27 mouse cellular contexts compared by ENCODE assay signal in genomic region chr16:14009966-14010365, GRCm38 (mm10). TPM values are rescaled to one million over a fixed set of nuclear protein-coding genes. Genes with fewer than 3 reads are reported as not detected.
DNase-seq lines count a peak whose midpoint lies in the region; ATAC-seq and TF ChIP-seq lines count a peak whose summit lies in the region.
"Had no signal": no experiment of that assay in that cellular context is flagged by ENCODE, and none has a peak within 500 bp of the region (broad histone marks: within the 10 kb centered on the region; RNA-seq: fewer than 3 reads in every experiment).

No protein-coding gene starts in this region.

- H3K36me3 ChIP-seq in kidney, embryonic 15.5 days = no peaks in the 10 kb centered on the region
- no peaks in the 10 kb centered on the region for H3K36me3 ChIP-seq in liver, adult 2 months (ENCODE audit: control insufficient read depth, insufficient read depth, low read length)
- no peaks in the 10 kb centered on the region for H3K36me3 ChIP-seq in liver, postnatal 0 days (replicated peaks; ENCODE audit: insufficient read depth, low read length)
- H3K36me3 ChIP-seq: embryonic facial prominence, embryonic 13.5 days; embryonic facial prominence, embryonic 15.5 days; forebrain, embryonic 10.5 days; forebrain, embryonic 12.5 days had no signal

- DNase-seq in kidney, adult 11 months = peak; percentile 36
- no peak for DNase-seq in kidney, postnatal 14 days
- DNase-seq in kidney, adult 8-10 months = peak; percentile 50 to 54
- DNase-seq in kidney, postnatal 10 days = no peak
- DNase-seq in kidney, postnatal 25 days = peak; percentile 25 to 47
- DNase-seq in liver, adult 2 months (ENCODE audit: extremely low read depth, low read depth, low spot score) = peak; percentile 46
- DNase-seq in liver, postnatal 0 days = no peak
- DNase-seq: adrenal gland, adult 2 months; adrenal gland, postnatal 10 days; adrenal gland, postnatal 25 days; cerebellum, adult 11 months; cerebellum, adult 18-20 months; cerebellum, adult 8-10 months; cerebellum, adult 9-11 months; cerebellum, postnatal 14 days; cerebellum, postnatal 36 days; embryo, embryonic 11 days had no signal

- TF ChIP-seq EP300 in liver, postnatal 0 days (IDR thresholded peaks at IDR 0.05; ENCODE audit: low read depth) = no peak

- 86% methylated on average over 4 of the region's 4 CpGs for WGBS in kidney, embryonic 15.5 days
- 76% methylated on average over 4 of the region's 4 CpGs for WGBS in liver, adult 2 months
- 80% methylated on average over 4 of the region's 4 CpGs for WGBS in liver, postnatal 0 days (ENCODE audit: insufficient replicate concordance)

- H3K79me2 ChIP-seq in liver, adult 2 months (ENCODE audit: control insufficient read depth, insufficient read depth, low read length) = no peaks in the 10 kb centered on the region

- TF ChIP-seq CTCF in liver, adult 2 months (IDR thresholded peaks at IDR 0.05; ENCODE audit: low read depth, low read length) = no peak
- TF ChIP-seq CTCF in liver, postnatal 0 days (IDR thresholded peaks at IDR 0.05; ENCODE audit: low read depth) = no peak

- H3K27me3 ChIP-seq in kidney, embryonic 15.5 days = no peaks in the 10 kb centered on the region
- no peaks in the 10 kb centered on the region for H3K27me3 ChIP-seq in liver, adult 2 months (ENCODE audit: control insufficient read depth, insufficient read depth, low read length)
- no peaks in the 10 kb centered on the region for H3K27me3 ChIP-seq in liver, postnatal 0 days (ENCODE audit: insufficient read depth, low read length)
- H3K27me3 ChIP-seq: embryonic facial prominence, embryonic 13.5 days; embryonic facial prominence, embryonic 15.5 days; forebrain, embryonic 12.5 days had no signal

- no peak overlapping the region for H3K4me3 ChIP-seq in kidney, embryonic 15.5 days (replicated peaks)
- H3K4me3 ChIP-seq in liver, adult 2 months (ENCODE audit: insufficient read depth, low read depth, low read length) = no peak overlapping the region
- H3K4me3 ChIP-seq in liver, postnatal 0 days (ENCODE audit: low read depth, low read length) = no peak overlapping the region
- H3K4me3 ChIP-seq: embryonic facial prominence, embryonic 13.5 days; embryonic facial prominence, embryonic 15.5 days; erythroblast, embryonic 14.5 days; forebrain, embryonic 10.5 days; forebrain, embryonic 12.5 days had no signal

- ATAC-seq in kidney, embryonic 15.5 days (replicated peaks; ENCODE audit: low FRiP score) = no peak
- ATAC-seq in liver, postnatal 0 days = no peak
- ATAC-seq: forebrain, embryonic 14.5 days had no signal

- no peak overlapping the region for H3K27ac ChIP-seq in kidney, embryonic 15.5 days
- H3K27ac ChIP-seq in liver, adult 2 months (replicated peaks; ENCODE audit: insufficient read depth, low read depth, low read length) = no peak overlapping the region
- H3K27ac ChIP-seq in liver, postnatal 0 days (ENCODE audit: low read depth) = no peak overlapping the region
- H3K27ac ChIP-seq: embryonic facial prominence, embryonic 13.5 days; embryonic facial prominence, embryonic 15.5 days; forebrain, embryonic 10.5 days; forebrain, embryonic 12.5 days had no signal

- H3K4me1 ChIP-seq in kidney, embryonic 15.5 days = no peaks in the 10 kb centered on the region
- H3K4me1 ChIP-seq in liver, adult 2 months (ENCODE audit: control insufficient read depth, insufficient read depth, low read length) = peaks cover 4% of the 10 kb centered on the region; the same call in 1 of the 2 replicates
- no peaks in the 10 kb centered on the region; the same call in 1 of the 2 replicates for H3K4me1 ChIP-seq in liver, postnatal 0 days (ENCODE audit: insufficient read depth)
- H3K4me1 ChIP-seq: embryonic facial prominence, embryonic 13.5 days; embryonic facial prominence, embryonic 15.5 days; forebrain, embryonic 10.5 days; forebrain, embryonic 12.5 days had no signal

- no peak overlapping the region for H3K9ac ChIP-seq in kidney, embryonic 15.5 days
- no peak overlapping the region for H3K9ac ChIP-seq in liver, adult 2 months (ENCODE audit: low read depth, low read length)
- H3K9ac ChIP-seq in liver, postnatal 0 days (replicated peaks) = no peak overlapping the region
- H3K9ac ChIP-seq: embryonic facial prominence, embryonic 13.5 days; embryonic facial prominence, embryonic 15.5 days; forebrain, embryonic 12.5 days had no signal

- no peak overlapping the region for H3K4me2 ChIP-seq in kidney, embryonic 15.5 days
- H3K4me2 ChIP-seq in liver, postnatal 0 days (ENCODE audit: low read depth, low read length) = no peak overlapping the region
- H3K4me2 ChIP-seq: embryonic facial prominence, embryonic 13.5 days; embryonic facial prominence, embryonic 15.5 days; forebrain, embryonic 12.5 days had no signal

- H3K9me3 ChIP-seq in kidney, embryonic 15.5 days (replicated peaks) = no peaks in the 10 kb centered on the region
- no peaks in the 10 kb centered on the region for H3K9me3 ChIP-seq in liver, postnatal 0 days (ENCODE audit: low read length)
- H3K9me3 ChIP-seq: embryonic facial prominence, embryonic 13.5 days; embryonic facial prominence, embryonic 15.5 days; forebrain, embryonic 10.5 days; forebrain, embryonic 12.5 days had no signal

- TF ChIP-seq POLR2A in liver, adult 2 months (IDR thresholded peaks at IDR 0.05; ENCODE audit: extremely low read depth, insufficient read depth, low read length) = no peak

RNA-seq across cellular contexts. Expression of gene Ifitm7, which starts 23.3 kb away (rescaled TPM):
- polyA plus RNA-seq in kidney, embryonic 15.5 days (2015; fragmentation: Nextera tagmentation; extraction: Ambion mirVana) = 0.08 TPM in 1 of 2 replicates, not detected in the other
- total RNA-seq in liver, adult 2 months (2014; rRNA removed) = not detected in 2 replicates
- polyA plus RNA-seq in liver, adult 2 months (2012; rRNA removed) = not detected in 2 replicates
- 0.18 TPM in 1 of 2 replicates, not detected in the other for polyA plus RNA-seq in liver, postnatal 0 days (2015; fragmentation: Nextera tagmentation; extraction: Ambion mirVana)
- total RNA-seq: adrenal gland, adult 2 months; MEL had no signal
- polyA plus RNA-seq: adrenal gland, adult 2 months; C2C12; erythroblast, embryonic 14.5 days had no signal

RNA-seq across cellular contexts. Expression of gene 2900011O08Rik, which starts 23.6 kb away (rescaled TPM):
- 1.6 and 2.2 TPM in 2 replicates for polyA plus RNA-seq in kidney, embryonic 15.5 days (2015; fragmentation: Nextera tagmentation; extraction: Ambion mirVana)
- not detected in 2 replicates for total RNA-seq in liver, adult 2 months (2014; rRNA removed)
- polyA plus RNA-seq in liver, adult 2 months (2012; rRNA removed) = 0.04 TPM in 1 of 2 replicates, not detected in the other
- polyA plus RNA-seq in liver, postnatal 0 days (2015; fragmentation: Nextera tagmentation; extraction: Ambion mirVana) = 0.12 TPM in 1 of 2 replicates, not detected in the other
- total RNA-seq: common myeloid progenitor, adult 5-6 weeks had no signal
- polyA plus RNA-seq: erythroblast, embryonic 14.5 days had no signal

Comparison
In these comparisons a context has a peak if more than half of its experiments do, and no peak if none do; other contexts are left out.
1. DNase-seq: peak in kidney, adult 11 months (single experiment), kidney, adult 8-10 months (2 of 2), kidney, postnatal 25 days (2 of 2) and liver, adult 2 months (single experiment); none in kidney, postnatal 14 days (single experiment), kidney, postnatal 10 days (single experiment) and liver, postnatal 0 days (single experiment).